ENCODE assay signal across 11 mouse cellular contexts in the genomic region with DNA sequence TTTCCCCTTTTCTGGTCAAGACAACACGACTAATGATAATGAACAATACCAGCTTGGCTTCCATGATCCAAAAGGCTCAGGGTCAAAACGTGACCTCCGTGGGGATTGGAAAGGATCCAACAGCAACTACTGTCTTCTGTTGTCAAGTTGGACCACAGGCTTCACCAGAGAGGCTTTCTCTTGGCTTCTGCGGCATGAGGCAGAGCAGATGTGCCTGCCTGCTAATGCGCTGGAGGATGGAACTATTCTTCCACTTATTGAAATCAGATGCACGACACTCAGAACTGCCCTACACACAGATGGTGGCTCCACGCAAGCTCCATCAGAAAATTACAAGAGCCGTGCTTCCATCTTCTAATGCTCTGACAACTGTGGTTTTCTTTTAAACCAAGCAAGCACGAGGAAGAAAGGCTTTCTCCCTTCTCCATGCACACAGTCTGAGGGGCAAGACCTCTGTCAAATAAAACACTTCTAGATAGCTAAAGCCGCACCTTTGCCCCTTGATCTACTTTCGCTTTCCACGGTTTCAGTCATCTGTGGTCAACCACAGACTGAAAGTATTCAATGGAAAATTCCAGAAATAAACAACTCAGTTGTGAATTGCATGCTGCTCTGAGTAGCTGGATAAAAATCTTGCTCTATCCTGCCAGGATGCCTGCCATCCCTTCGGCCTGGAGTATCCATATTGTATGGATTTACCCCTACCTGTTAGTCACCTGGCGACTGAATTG. TPM values are rescaled to one million over a fixed set of nuclear protein-coding genes. Genes with fewer than 3 reads are reported as not detected.
DNase-seq lines count a peak whose midpoint lies in the region; ATAC-seq lines count a peak whose summit lies in the region.
"Had no signal": no experiment of that assay in that cellular context is flagged by ENCODE, and none has a peak within 500 bp of the region (broad histone marks: within the 10 kb centered on the region; RNA-seq: fewer than 3 reads in every experiment).

No protein-coding gene starts in this region.

- H3K4me2 ChIP-seq in embryonic facial prominence, embryonic 14.5 days (ENCODE audit: low read depth, low read length): peak overlapping the region; percentile 29

- whole genome bisulfite sequencing in embryonic facial prominence, embryonic 14.5 days: 45% methylated on average over 14 of the region's 14 CpGs

- ATAC-seq in frontal cortex, adult (ENCODE audit: low TSS enrichment): peak; percentile 67
- peak; percentile 60; the same call in 1 of the 2 replicates for ATAC-seq in embryonic facial prominence, embryonic 14.5 days (ENCODE audit: low read depth)

- peak overlapping the region; percentile 28; the same call in 1 of the 2 replicates for H3K27ac ChIP-seq in embryonic facial prominence, embryonic 14.5 days (replicated peaks; ENCODE audit: low read depth, low read length)
- H3K27ac ChIP-seq: liver, embryonic 14.5 days had no signal

- H3K4me3 ChIP-seq in embryonic facial prominence, embryonic 14.5 days (ENCODE audit: low read depth, low read length): no peak overlapping the region

- no peaks in the 10 kb centered on the region for H3K27me3 ChIP-seq in embryonic facial prominence, embryonic 14.5 days (replicated peaks; ENCODE audit: control insufficient read depth, insufficient read depth, low read length)

- H3K9me3 ChIP-seq in embryonic facial prominence, embryonic 14.5 days (ENCODE audit: control insufficient read depth, low read length): no peaks in the 10 kb centered on the region

- no peak overlapping the region for H3K9ac ChIP-seq in embryonic facial prominence, embryonic 14.5 days (ENCODE audit: low read depth, low read length)
- H3K9ac ChIP-seq: liver, embryonic 14.5 days had no signal

- DNase-seq in frontal cortex, postnatal 14 days (ENCODE audit: low spot score in 2 of 2): no peak
- DNase-seq in 3134 (ENCODE audit: extremely low read depth, insufficient read length, low spot score): peak; percentile 71
- DNase-seq in embryonic facial prominence, embryonic 14.5 days (ENCODE audit: low spot score): peak; percentile 79
- DNase-seq in layer of hippocampus, adult 11-12 months (ENCODE audit: low spot score): peak; percentile 11
- no peak for DNase-seq in yolk sac, embryonic 10.5 days (ENCODE audit: low spot score)
- DNase-seq in cerebellum, postnatal 36 days: no peak
- DNase-seq in neural tube, embryonic 10.5 days (ENCODE audit: extremely low spot score, low spot score): no peak
- DNase-seq: midbrain, embryonic 14.5 days; thymus, postnatal 4 days had no signal

- H3K4me1 ChIP-seq in embryonic facial prominence, embryonic 14.5 days (ENCODE audit: control insufficient read depth, insufficient read depth, low read length): peaks cover 16% of the 10 kb centered on the region; the same call in 1 of the 2 replicates

- H3K36me3 ChIP-seq in embryonic facial prominence, embryonic 14.5 days (ENCODE audit: control insufficient read depth, insufficient read depth, low read length): no peaks in the 10 kb centered on the region

RNA-seq across cellular contexts. Expression of a gene that starts 20.8 kb away (rescaled TPM):
- polyA plus RNA-seq in embryonic facial prominence, embryonic 14.5 days (2014; fragmentation: Nextera tagmentation; extraction: Ambion mirVana): 7.0 and 8.9 TPM in 2 replicates

Comparison
In these comparisons a context has a peak if more than half of its experiments do, and no peak if none do; other contexts are left out.
1. DNase-seq: peak in 3134 (single experiment), embryonic facial prominence, embryonic 14.5 days (single experiment) and layer of hippocampus, adult 11-12 months (single experiment); none in frontal cortex, postnatal 14 days (0 of 2), yolk sac, embryonic 10.5 days (single experiment), cerebellum, postnatal 36 days (0 of 2) and neural tube, embryonic 10.5 days (single experiment).